ENCODE assay signal across 8 mouse cellular contexts in the genomic region with DNA sequence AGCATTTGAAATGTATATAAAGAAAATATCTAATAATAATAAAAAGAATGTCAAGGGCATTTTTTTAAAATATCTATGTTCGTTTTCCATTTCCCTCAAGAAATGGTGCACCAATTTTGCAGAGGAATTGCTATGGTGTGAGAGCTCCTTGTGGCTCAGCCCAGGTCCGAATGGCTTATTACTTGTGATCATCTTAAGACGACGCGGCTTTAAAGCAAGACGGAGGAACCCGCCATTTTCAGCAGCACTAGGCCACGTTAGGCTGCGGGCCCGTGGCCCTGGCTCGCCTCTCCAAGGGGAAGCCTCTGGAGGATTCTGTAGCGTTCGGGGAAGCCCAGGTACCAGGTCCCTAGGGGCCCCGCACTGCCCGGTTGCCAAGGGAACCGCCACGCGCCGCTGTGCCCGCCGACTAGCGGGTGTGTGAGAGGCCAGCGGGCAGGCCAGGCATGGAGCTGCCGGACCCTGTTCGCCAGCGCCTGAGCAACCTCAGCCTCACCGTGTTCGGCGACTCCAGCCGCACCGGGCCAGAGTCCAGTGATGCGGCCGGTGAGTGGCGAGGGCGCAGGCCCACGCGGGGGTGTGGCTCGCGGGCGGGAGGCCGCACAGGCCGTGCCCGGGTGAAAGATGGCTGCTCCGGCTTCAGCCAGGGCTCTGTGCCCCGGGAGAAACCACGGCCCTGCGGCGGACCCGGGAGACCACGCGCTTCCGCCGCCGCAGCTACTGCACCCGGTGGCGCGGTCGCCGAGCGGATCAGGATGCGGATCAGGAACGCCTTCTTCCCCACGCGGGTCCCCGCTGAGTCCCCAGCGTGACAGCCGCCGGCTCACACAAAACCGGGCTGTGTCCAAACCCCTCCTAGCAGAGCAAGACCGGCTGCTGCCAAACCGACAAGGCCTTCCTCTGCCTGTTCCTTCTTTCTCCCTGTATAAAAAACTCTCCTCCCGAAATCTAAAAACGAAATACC. TPM values are rescaled to one million over a fixed set of nuclear protein-coding genes. Genes with fewer than 3 reads are reported as not detected.
DNase-seq lines count a peak whose midpoint lies in the region; ATAC-seq lines count a peak whose summit lies in the region.

A gene (plus strand): TSS at position 51 of the 964 bp plus-strand sequence.

- peak within 1 kb of the TSS; percentile 75 for H3K4me3 ChIP-seq in hindbrain, embryonic 13.5 days

- H3K9me3 ChIP-seq in hindbrain, embryonic 13.5 days, result no peaks in the 10 kb centered on the region

- H3K27me3 ChIP-seq in hindbrain, embryonic 13.5 days, result no peaks in the 10 kb centered on the region

- peaks cover 4% of the 10 kb centered on the region; the same call in 1 of the 2 replicates for H3K36me3 ChIP-seq in hindbrain, embryonic 13.5 days

- WGBS in hindbrain, embryonic 13.5 days, result under 1% methylated on average over 73 of the region's 73 CpGs

- peak; percentile 93 for ATAC-seq in hindbrain, embryonic 13.5 days (ENCODE audit: low FRiP score)

- no peaks in the 10 kb centered on the region for H3K4me1 ChIP-seq in hindbrain, embryonic 13.5 days (replicated peaks)

- H3K4me2 ChIP-seq in hindbrain, embryonic 13.5 days, result peak within 1 kb of the TSS; percentile 64

- H3K27ac ChIP-seq in hindbrain, embryonic 13.5 days, result peak within 1 kb of the TSS; percentile 99

- DNase-seq in R1 (ENCODE audit: low read depth, low spot score), result peak; percentile 76
- DNase-seq in cerebellum, postnatal 10 days, result peak; percentile 95 to 96
- DNase-seq in frontal cortex, postnatal 25 days (ENCODE audit: low spot score in 2 of 2), result peak; percentile 78 to 81
- DNase-seq in layer of hippocampus, postnatal 25 days (ENCODE audit: extremely low spot score in 1 of 2, low spot score in 1 of 2), result peak; percentile 84 to 87
- DNase-seq in lung, postnatal 14 days, result peak; percentile 94
- peak; percentile 92 for DNase-seq in ovary, postnatal 36 days (ENCODE audit: low spot score)
- peak; percentile 73 for DNase-seq in thymus, postnatal 14 days

- peak within 1 kb of the TSS; percentile 93 for H3K9ac ChIP-seq in hindbrain, embryonic 13.5 days

RNA-seq across cellular contexts. Expression of the gene that starts here (rescaled TPM):
- polyA plus RNA-seq in hindbrain, embryonic 13.5 days (2015; fragmentation: Nextera tagmentation; extraction: Ambion mirVana), result 21.1 and 22.6 TPM in 2 replicates
- 1 to 10 TPM; 5.5 to 6.1 TPM for total RNA-seq in layer of hippocampus, postnatal 25 days (2021)

Comparison
In these comparisons a context has a peak if more than half of its experiments do, and no peak if none do; other contexts are left out.
1. Peak in every context shown above with its lines: DNase-seq, ATAC-seq, H3K4me3 ChIP-seq and H3K27ac ChIP-seq.